In the genomic region with DNA sequence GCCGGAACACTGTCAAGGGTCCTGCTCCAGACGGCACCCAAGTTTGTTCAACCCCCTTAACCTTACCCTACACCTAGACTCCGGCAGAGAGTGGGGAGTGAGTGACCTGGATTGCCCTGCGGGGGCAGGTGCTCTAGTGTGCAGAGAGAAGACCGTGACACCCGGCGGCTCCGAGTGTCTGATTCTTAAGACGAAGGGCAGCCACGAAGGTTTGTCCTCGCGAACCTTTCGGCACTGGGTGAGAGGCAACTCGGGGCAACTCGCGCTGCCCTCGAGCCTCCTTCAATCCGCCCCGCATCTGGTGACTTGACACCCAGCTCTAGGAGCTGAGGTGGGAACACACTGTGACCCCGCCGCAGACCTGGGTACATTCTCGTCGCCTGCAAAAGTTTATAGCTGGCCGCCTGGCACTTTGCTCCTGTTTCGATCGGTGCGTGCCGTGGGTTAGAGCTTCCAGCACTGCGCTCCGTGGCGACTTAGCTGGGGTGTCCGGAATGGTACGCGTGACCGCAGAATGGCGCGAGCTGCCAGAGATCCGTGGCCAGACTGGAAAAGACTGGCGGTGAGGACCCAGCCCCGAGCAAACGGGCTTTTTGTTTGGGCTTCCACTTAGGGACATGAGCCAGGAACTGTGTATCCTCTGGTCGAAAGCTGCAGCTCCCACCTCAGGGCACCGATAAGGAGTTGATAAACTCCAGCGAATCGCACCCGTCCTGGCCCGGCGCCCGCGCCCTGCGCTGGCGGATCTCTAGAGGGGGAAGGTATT, we compare ENCODE assay signal across 8 mouse cellular contexts. TPM values are rescaled to one million over a fixed set of nuclear protein-coding genes. Genes with fewer than 3 reads are reported as not detected.
DNase-seq lines count a peak whose midpoint lies in the region; ATAC-seq lines count a peak whose summit lies in the region.

No protein-coding gene starts in this region.

- ATAC-seq in forebrain, embryonic 12.5 days (ENCODE audit: low FRiP score), result no peak

- peak overlapping the region; percentile 52 for H3K4me3 ChIP-seq in forebrain, embryonic 12.5 days (replicated peaks)

- peaks cover 75% of the 10 kb centered on the region for H3K27me3 ChIP-seq in forebrain, embryonic 12.5 days

- no peak overlapping the region for H3K9ac ChIP-seq in forebrain, embryonic 12.5 days

- peaks cover 27% of the 10 kb centered on the region for H3K4me1 ChIP-seq in forebrain, embryonic 12.5 days

- no peaks in the 10 kb centered on the region for H3K36me3 ChIP-seq in forebrain, embryonic 12.5 days (replicated peaks)

- WGBS in forebrain, embryonic 12.5 days, result 2% methylated on average over 52 of the region's 52 CpGs

- no peak overlapping the region for H3K27ac ChIP-seq in forebrain, embryonic 12.5 days

- peak; percentile 38 for DNase-seq in urinary bladder, adult 2 months (ENCODE audit: low spot score)
- DNase-seq in urinary bladder, postnatal 10 days (ENCODE audit: low spot score), result no peak
- DNase-seq in heart, postnatal 4 days, result peak; percentile 68
- DNase-seq in liver, result peak; percentile 18
- peak; percentile 62 for DNase-seq in neural tube, embryonic 10.5 days (ENCODE audit: extremely low spot score, low spot score)
- peak; percentile 36 for DNase-seq in urinary bladder, postnatal 14 days (ENCODE audit: low spot score)
- no peak for DNase-seq in left cerebral cortex, adult 8-10 months (ENCODE audit: low spot score in 2 of 2)

- H3K4me2 ChIP-seq in forebrain, embryonic 12.5 days, result peak overlapping the region; percentile 91

- H3K9me3 ChIP-seq in forebrain, embryonic 12.5 days, result no peaks in the 10 kb centered on the region

RNA-seq across cellular contexts. Expression of gene Epas1, which starts 1.5 kb away (rescaled TPM):
- 21.4 and 43.2 TPM in 2 replicates for polyA plus RNA-seq in urinary bladder, adult 2 months (2012; rRNA removed)
- polyA plus RNA-seq in forebrain, embryonic 12.5 days (2016; fragmentation: Nextera tagmentation; extraction: Ambion mirVana), result 2.8 and 3.3 TPM in 2 replicates
- 100 to 1,000 TPM; 112 to 123 TPM for total RNA-seq in heart, postnatal 4 days (2021)
- total RNA-seq in left cerebral cortex, adult 8-10 months (2022), result 100 to 1,000 TPM in 1 of 4 experiments, 10 to 100 TPM in 3; 92.7 to 101 (median 97.1) TPM

Comparison
In these comparisons a context has a peak if more than half of its experiments do, and no peak if none do; other contexts are left out.
1. DNase-seq: peak in urinary bladder, adult 2 months (single experiment), heart, postnatal 4 days (single experiment), liver (single experiment), neural tube, embryonic 10.5 days (single experiment) and urinary bladder, postnatal 14 days (single experiment); none in urinary bladder, postnatal 10 days (single experiment) and left cerebral cortex, adult 8-10 months (0 of 2).